Mouse (Mus musculus) lung, adult 2 months (tissue): ENCODE results near the gene Fbxw11.

Experiments
- CTCF ChIP-seq: fragments of 200-500 bp; IDR thresholded peaks from 2 replicates; pipeline ENCODE4 v1.5.1; 2011; ENCODE audit warnings: mild to moderate bottlenecking, low read length, control low read depth; ENCODE audit not compliant: insufficient read depth
- POLR2A ChIP-seq: fragments of 200-500 bp; IDR thresholded peaks from 2 replicates; pipeline ENCODE4 v1.6.1; 2011; ENCODE audit warnings: low read depth, mild to moderate bottlenecking, control low read depth, low read length, borderline replicate concordance; ENCODE audit errors: extremely low read depth

DNA sequence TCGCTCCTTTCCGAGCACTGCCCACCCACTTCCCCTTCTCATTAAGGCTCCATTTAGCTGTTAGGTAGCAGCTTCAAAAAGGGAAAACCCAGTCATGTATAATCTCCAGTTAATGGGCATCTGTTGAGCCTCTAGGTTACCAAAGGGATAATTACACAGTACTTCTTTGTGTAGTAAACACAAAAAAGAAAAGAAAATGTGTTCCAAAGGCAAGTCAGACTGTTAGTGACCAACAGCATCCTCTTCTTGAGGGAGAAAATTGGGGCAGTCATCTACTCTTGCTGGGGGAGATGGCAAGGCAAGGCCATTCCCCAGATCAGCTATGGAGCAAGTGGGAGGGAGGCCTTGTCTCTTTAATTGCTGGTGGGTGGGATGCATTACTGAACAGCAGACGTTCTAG lies 65.0 kb downstream of the Fbxw11 start:
- TF ChIP-seq POLR2A (no peak), CTCF (no peak)
